Mouse (Mus musculus) G1E (cell line): ENCODE data around the gene Hif3a.

Experiments
- CTCF ChIP-seq: IDR thresholded peaks from 2 replicates; pipeline ENCODE4 v1.5.1; 2012; ENCODE audit warnings: low read depth, low read length, inconsistent platforms, mixed read lengths
- GATA1 ChIP-seq: IDR thresholded peaks from 2 replicates; pipeline ENCODE4 v1.6.1; 2012; ENCODE audit warnings: borderline replicate concordance, low read length, inconsistent platforms, mixed read lengths
- TAL1 ChIP-seq: conservative IDR thresholded peaks from 2 replicates; pipeline ENCODE4 v1.6.1; 2012; ENCODE audit warnings: low read depth, low read length, inconsistent platforms, mixed read lengths

DNA sequence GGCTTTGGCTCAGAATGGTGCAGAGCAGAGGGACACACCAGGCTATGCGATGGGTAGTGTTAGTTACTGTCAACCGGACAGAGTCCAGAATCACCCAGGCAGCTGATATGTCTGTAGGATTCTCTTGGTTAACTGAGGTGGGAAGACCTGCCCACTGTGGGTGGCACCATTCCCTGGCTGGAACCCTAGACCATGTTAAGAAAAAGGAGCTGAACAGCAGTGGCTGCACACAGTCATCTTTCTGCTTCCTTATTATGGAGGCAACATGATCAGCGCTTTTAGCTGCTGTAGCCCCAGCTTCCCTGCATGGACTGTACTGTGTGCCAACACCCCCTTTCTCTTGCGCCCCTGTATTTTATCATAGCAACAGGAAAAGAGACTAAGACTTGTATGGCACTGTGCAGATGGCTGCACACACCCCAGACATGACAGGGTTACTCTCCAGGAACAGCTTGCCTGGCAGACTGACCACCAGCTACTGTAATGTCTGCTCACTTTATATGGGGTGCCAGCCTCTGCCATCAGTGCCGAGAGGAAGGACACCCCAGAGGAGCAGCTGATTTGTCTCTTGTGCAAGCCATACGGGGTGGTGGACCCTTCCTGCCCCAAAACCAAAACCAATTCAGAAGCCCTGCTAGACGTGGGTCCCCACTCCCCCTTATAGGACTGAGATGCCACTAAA lies 50.2 kb downstream of the Hif3a start:
- TF ChIP-seq CTCF = no peak
- TF ChIP-seq GATA1 = no peak
- TF ChIP-seq TAL1 = no peak
